13 mouse cellular contexts compared by ENCODE assay signal in genomic region chr11:32708739-32709501, GRCm38 (mm10).
DNase-seq lines count a peak whose midpoint lies in the region; ATAC-seq and TF ChIP-seq lines count a peak whose summit lies in the region.
"Had no signal": no experiment of that assay in that cellular context is flagged by ENCODE, and none has a peak within 500 bp of the region (broad histone marks: within the 10 kb centered on the region; RNA-seq: fewer than 3 reads in every experiment).

No protein-coding gene starts in this region.

- H3K4me2 ChIP-seq in forebrain, embryonic 14.5 days (ENCODE audit: low read length): no peak overlapping the region
- H3K4me2 ChIP-seq in forebrain, embryonic 13.5 days: no peak overlapping the region
- no peak overlapping the region for H3K4me2 ChIP-seq in intestine, embryonic 14.5 days (ENCODE audit: low read length)
- H3K4me2 ChIP-seq in intestine, embryonic 15.5 days (replicated peaks): no peak overlapping the region
- H3K4me2 ChIP-seq in liver, embryonic 13.5 days: no peak overlapping the region
- no peak overlapping the region for H3K4me2 ChIP-seq in liver, postnatal 0 days (ENCODE audit: low read depth, low read length)
- H3K4me2 ChIP-seq: embryonic facial prominence, embryonic 15.5 days; hindbrain, embryonic 14.5 days had no signal

- H3K27ac ChIP-seq in forebrain, embryonic 14.5 days (ENCODE audit: low read depth, low read length): no peak overlapping the region
- no peak overlapping the region for H3K27ac ChIP-seq in forebrain, embryonic 13.5 days
- H3K27ac ChIP-seq in intestine, embryonic 14.5 days (ENCODE audit: low read depth): no peak overlapping the region
- no peak overlapping the region for H3K27ac ChIP-seq in intestine, embryonic 15.5 days
- 0 out of 2 replicates have a peak overlapping the region, but pooled peaks have one; percentile 8 for H3K27ac ChIP-seq in liver, embryonic 13.5 days
- H3K27ac ChIP-seq in liver, postnatal 0 days (ENCODE audit: low read depth): no peak overlapping the region
- H3K27ac ChIP-seq: embryonic facial prominence, embryonic 15.5 days; hindbrain, embryonic 14.5 days had no signal

- TF ChIP-seq EP300 in liver, postnatal 0 days (IDR thresholded peaks at IDR 0.05; ENCODE audit: low read depth): no peak

- H3K27me3 ChIP-seq in forebrain, embryonic 14.5 days (replicated peaks; ENCODE audit: control insufficient read depth, insufficient read depth, low read length): no peaks in the 10 kb centered on the region
- H3K27me3 ChIP-seq in forebrain, embryonic 13.5 days: no peaks in the 10 kb centered on the region
- H3K27me3 ChIP-seq in intestine, embryonic 14.5 days (replicated peaks; ENCODE audit: control insufficient read depth, insufficient read depth, low read length): no peaks in the 10 kb centered on the region
- H3K27me3 ChIP-seq in intestine, embryonic 15.5 days (replicated peaks): no peaks in the 10 kb centered on the region
- no peaks in the 10 kb centered on the region for H3K27me3 ChIP-seq in liver, embryonic 13.5 days
- H3K27me3 ChIP-seq in liver, postnatal 0 days (ENCODE audit: insufficient read depth, low read length): no peaks in the 10 kb centered on the region
- H3K27me3 ChIP-seq: embryonic facial prominence, embryonic 15.5 days had no signal

- peaks cover 17% of the 10 kb centered on the region; the same call in 1 of the 2 replicates for H3K36me3 ChIP-seq in forebrain, embryonic 14.5 days (ENCODE audit: control insufficient read depth, insufficient read depth, low read length)
- H3K36me3 ChIP-seq in forebrain, embryonic 13.5 days (ENCODE audit: poor library complexity, severe bottlenecking): peaks cover 16% of the 10 kb centered on the region
- peaks cover 26% of the 10 kb centered on the region for H3K36me3 ChIP-seq in intestine, embryonic 14.5 days (ENCODE audit: control insufficient read depth, insufficient read depth, low read length)
- H3K36me3 ChIP-seq in intestine, embryonic 15.5 days: no peaks in the 10 kb centered on the region; the same call in 1 of the 2 replicates
- peaks cover 4% of the 10 kb centered on the region for H3K36me3 ChIP-seq in liver, embryonic 13.5 days
- H3K36me3 ChIP-seq in liver, postnatal 0 days (replicated peaks; ENCODE audit: insufficient read depth, low read length): peaks cover 7% of the 10 kb centered on the region; the same call in 1 of the 2 replicates

- H3K9ac ChIP-seq in forebrain, embryonic 14.5 days (ENCODE audit: low read length): no peak overlapping the region
- no peak overlapping the region for H3K9ac ChIP-seq in forebrain, embryonic 13.5 days
- H3K9ac ChIP-seq in intestine, embryonic 14.5 days (ENCODE audit: low read length): no peak overlapping the region
- H3K9ac ChIP-seq in intestine, embryonic 15.5 days: no peak overlapping the region
- no peak overlapping the region for H3K9ac ChIP-seq in liver, embryonic 13.5 days
- no peak overlapping the region for H3K9ac ChIP-seq in liver, postnatal 0 days (replicated peaks)
- H3K9ac ChIP-seq: embryonic facial prominence, embryonic 15.5 days; hindbrain, embryonic 14.5 days had no signal

- 0 out of 2 replicates have a peak, but pooled peaks have one; percentile 9 for ATAC-seq in forebrain, embryonic 14.5 days
- no peak for ATAC-seq in forebrain, embryonic 13.5 days
- no peak for ATAC-seq in intestine, embryonic 14.5 days (replicated peaks; ENCODE audit: low FRiP score, low TSS enrichment, low read depth)
- no peak; the same call in 1 of the 2 replicates for ATAC-seq in intestine, embryonic 15.5 days
- ATAC-seq in liver, embryonic 13.5 days (ENCODE audit: low read depth): no peak
- ATAC-seq in liver, postnatal 0 days: no peak
- ATAC-seq: activated CD4-positive, CD25-positive, alpha-beta regulatory T cell, adult 4 months had no signal

- H3K9me3 ChIP-seq in forebrain, embryonic 14.5 days (replicated peaks; ENCODE audit: control insufficient read depth, low read length): no peaks in the 10 kb centered on the region
- no peaks in the 10 kb centered on the region for H3K9me3 ChIP-seq in forebrain, embryonic 13.5 days (replicated peaks)
- no peaks in the 10 kb centered on the region for H3K9me3 ChIP-seq in intestine, embryonic 14.5 days (ENCODE audit: control insufficient read depth, low read length)
- H3K9me3 ChIP-seq in intestine, embryonic 15.5 days: no peaks in the 10 kb centered on the region
- H3K9me3 ChIP-seq in liver, embryonic 13.5 days (replicated peaks): no peaks in the 10 kb centered on the region
- no peaks in the 10 kb centered on the region for H3K9me3 ChIP-seq in liver, postnatal 0 days (ENCODE audit: low read length)
- H3K9me3 ChIP-seq: embryonic facial prominence, embryonic 15.5 days; G1E had no signal

- H3K4me3 ChIP-seq in forebrain, embryonic 14.5 days (ENCODE audit: low read depth, low read length): no peak overlapping the region
- H3K4me3 ChIP-seq in forebrain, embryonic 13.5 days: no peak overlapping the region
- no peak overlapping the region for H3K4me3 ChIP-seq in intestine, embryonic 14.5 days (ENCODE audit: low read depth, low read length)
- H3K4me3 ChIP-seq in intestine, embryonic 15.5 days (replicated peaks): no peak overlapping the region
- no peak overlapping the region for H3K4me3 ChIP-seq in liver, embryonic 13.5 days (replicated peaks)
- H3K4me3 ChIP-seq in liver, postnatal 0 days (ENCODE audit: low read depth, low read length): no peak overlapping the region
- H3K4me3 ChIP-seq: embryonic facial prominence, embryonic 15.5 days had no signal

- H3K4me1 ChIP-seq in forebrain, embryonic 14.5 days (ENCODE audit: control insufficient read depth, insufficient read depth, low read length): peaks cover 3% of the 10 kb centered on the region; the same call in 1 of the 2 replicates
- peaks cover 21% of the 10 kb centered on the region for H3K4me1 ChIP-seq in forebrain, embryonic 13.5 days
- H3K4me1 ChIP-seq in intestine, embryonic 14.5 days (replicated peaks; ENCODE audit: control insufficient read depth, insufficient read depth, low read length): no peaks in the 10 kb centered on the region
- peaks cover 9% of the 10 kb centered on the region; the same call in 1 of the 2 replicates for H3K4me1 ChIP-seq in intestine, embryonic 15.5 days (replicated peaks)
- peaks cover 16% of the 10 kb centered on the region for H3K4me1 ChIP-seq in liver, embryonic 13.5 days (replicated peaks)
- no peaks in the 10 kb centered on the region for H3K4me1 ChIP-seq in liver, postnatal 0 days (ENCODE audit: insufficient read depth)
- H3K4me1 ChIP-seq: embryonic facial prominence, embryonic 15.5 days had no signal

- WGBS in forebrain, embryonic 14.5 days: 81% methylated on average over 14 of the region's 14 CpGs
- WGBS in forebrain, embryonic 13.5 days: 81% methylated on average over 14 of the region's 14 CpGs
- 75% methylated on average over 14 of the region's 14 CpGs for WGBS in intestine, embryonic 14.5 days
- 72% methylated on average over 14 of the region's 14 CpGs for WGBS in intestine, embryonic 15.5 days
- WGBS in liver, embryonic 13.5 days (ENCODE audit: insufficient replicate concordance): 73% methylated on average over 14 of the region's 14 CpGs
- 71% methylated on average over 14 of the region's 14 CpGs for WGBS in liver, postnatal 0 days (ENCODE audit: insufficient replicate concordance)

- DNase-seq in forebrain, embryonic 14.5 days (ENCODE audit: low spot score): no peak
- peak; percentile 53 for DNase-seq in intestine, embryonic 14.5 days (ENCODE audit: low spot score)
- DNase-seq in liver, embryonic 13.5 days: no peak
- no peak for DNase-seq in liver, postnatal 0 days
- DNase-seq in induced T-regulatory cell, adult 2 months (ENCODE audit: low read depth): peak; percentile 23
- no peak for DNase-seq in cerebellum, postnatal 25 days
- DNase-seq: thymus, postnatal 36 days had no signal

- no peak for TF ChIP-seq CTCF in liver, postnatal 0 days (IDR thresholded peaks at IDR 0.05; ENCODE audit: low read depth)

Comparison
In these comparisons a context has a peak if more than half of its experiments do, and no peak if none do; other contexts are left out.
1. DNase-seq: peak in intestine, embryonic 14.5 days (single experiment) and induced T-regulatory cell, adult 2 months (single experiment); none in forebrain, embryonic 14.5 days (single experiment), liver, embryonic 13.5 days (single experiment), liver, postnatal 0 days (single experiment) and cerebellum, postnatal 25 days (0 of 2).